Mouse (Mus musculus) MN1 (cell line): Measurements from ENCODE around the gene Me3.

Experiments
- DNase-seq: peaks from one replicate; pipeline ENCODE4 v3.0.0-alpha.2; 2016; ENCODE audit warnings: low spot score

Me3 gene

GRCm38 (mm10) chr7:89835566-89835965, 203.4 kb downstream of the Me3 start:
- DNase-seq: no peak

DNA sequence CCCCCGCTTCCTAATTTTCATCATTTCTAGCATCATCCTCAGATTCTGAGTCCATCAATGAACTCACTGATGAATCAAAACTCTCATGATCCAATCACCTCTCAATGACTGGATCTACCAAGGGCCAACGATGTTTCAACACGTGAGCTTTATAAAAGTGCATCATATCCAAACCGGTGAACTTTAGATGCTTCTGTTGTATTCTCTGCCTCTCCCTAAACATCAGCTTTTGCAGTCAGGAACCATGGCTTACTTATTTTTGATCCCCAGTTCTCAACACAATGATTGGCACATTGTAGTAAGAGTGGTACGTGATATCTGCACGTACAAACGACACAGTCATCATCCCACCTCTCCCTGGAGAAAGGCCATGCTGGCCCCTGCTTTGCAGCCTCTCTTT, 204.5 kb downstream of the Me3 start:
- no peak for DNase-seq

- no peak for DNase-seq
Measured at GRCm38 (mm10) chr7:89837841-89838240, 205.6 kb downstream of the Me3 start.

DNA sequence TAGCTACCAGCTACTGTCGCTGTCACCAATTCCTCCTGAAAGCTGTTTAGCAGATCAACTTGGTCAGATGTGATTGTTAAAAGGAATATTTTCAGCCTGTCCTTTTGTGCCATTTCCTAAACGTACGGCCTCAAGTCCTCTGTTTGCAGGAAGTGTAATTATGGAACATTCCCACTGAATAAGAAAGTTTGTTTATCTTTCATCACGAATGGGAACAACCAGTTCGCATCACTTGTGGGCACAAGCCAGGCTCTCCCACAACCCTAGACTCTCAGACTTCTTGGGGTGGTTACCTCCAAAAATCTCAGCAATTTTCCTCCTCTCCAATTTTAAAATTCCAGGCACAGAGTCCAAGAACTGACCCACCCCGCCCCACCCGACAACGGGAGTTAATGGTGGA, 207.5 kb downstream of the Me3 start:
- DNase-seq: no peak

GRCm38 (mm10) chr7:89841670-89842403, 209.6 kb downstream of the Me3 start:
- peak; percentile 50 for DNase-seq

GRCm38 (mm10) chr7:89842404-89842715, 210.2 kb downstream of the Me3 start:
- no peak for DNase-seq

- DNase-seq: no peak
Measured at GRCm38 (mm10) chr7:89843121-89843520, 210.9 kb downstream of the Me3 start.

GRCm38 (mm10) chr7:89843533-89843932, 211.3 kb downstream of the Me3 start:
- DNase-seq: no peak

GRCm38 (mm10) chr7:89845669-89846068, 213.5 kb downstream of the Me3 start:
- no peak for DNase-seq

DNA sequence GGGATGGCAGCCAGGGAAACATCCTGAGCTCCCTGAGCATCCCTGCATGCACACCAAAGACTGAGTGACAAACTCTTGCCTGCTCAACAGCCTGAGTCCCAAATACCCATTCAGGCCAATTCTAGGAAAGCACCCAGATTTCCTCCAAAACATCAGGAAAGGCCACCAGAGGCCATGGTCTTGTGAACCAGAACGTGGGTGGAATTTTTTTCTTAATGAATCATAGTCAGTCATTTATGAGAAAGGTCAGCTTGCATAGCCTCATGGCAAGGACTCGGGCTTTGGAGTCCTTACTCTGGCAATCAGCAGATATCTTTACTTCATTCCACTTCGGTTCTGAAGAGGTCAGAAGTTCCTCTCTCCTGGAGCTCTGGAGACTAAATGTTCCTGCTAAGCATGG, 218.3 kb downstream of the Me3 start:
- DNase-seq: no peak

GRCm38 (mm10) chr7:89852158-89853095, 220.2 kb downstream of the Me3 start:
- DNase-seq: no peak

DNA sequence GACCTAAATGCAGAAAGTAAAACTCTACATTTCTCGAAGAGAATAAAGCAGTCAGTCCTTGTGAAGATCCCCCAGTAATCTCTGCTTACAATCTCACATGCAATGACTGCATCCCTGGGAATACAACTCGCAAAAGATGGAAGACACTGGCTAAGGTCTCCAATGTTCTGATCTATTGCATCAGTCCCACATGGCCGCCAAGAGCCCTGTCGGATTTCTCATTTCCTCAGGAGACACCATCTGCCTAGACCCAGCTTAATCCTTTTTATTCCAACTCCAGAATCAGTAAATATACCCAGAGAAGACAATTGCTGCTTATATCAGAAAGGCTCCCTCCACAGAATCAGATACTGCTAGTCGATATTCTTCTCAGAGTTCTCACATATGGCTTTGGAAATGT, 220.9 kb downstream of the Me3 start:
- no peak for DNase-seq

GRCm38 (mm10) chr7:89855196-89855595, 223.0 kb downstream of the Me3 start:
- DNase-seq: no peak

DNA sequence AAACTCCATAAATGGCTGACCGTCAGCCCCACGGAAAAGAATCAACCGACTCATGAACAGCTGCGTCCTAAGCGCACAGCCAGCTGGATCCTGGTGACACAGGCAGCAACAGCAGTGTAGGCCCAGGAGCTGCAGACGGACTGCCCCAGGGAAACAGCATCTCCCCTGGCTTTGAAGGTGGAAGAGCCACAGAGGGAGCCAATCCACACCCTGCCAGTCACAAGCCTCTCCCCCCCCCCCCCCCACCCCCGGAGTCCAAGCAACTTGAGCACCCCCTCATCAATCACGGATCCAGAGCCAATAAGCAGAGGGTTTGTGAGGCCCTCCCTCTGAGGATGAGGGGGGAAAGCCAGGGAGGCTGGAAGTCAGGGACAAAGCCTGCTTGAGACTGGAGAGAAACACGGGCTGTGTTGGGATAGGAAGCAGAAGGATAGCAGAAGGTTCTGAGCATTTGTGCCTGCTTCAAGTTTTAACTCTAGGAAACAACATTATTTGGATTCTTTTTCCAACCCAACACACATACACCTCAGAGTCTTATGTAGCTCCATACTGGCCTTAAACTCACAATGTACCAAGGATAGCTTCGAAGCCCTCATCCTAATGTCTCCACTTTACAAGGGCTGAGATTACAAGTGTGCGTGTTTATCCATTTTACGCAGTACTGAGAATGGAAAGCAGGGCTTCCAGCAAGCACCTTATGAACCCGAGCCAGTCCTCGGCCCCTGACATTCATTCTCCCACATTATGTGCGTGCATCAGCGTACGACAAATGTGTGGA, 224.4 kb downstream of the Me3 start:
- no peak for DNase-seq

GRCm38 (mm10) chr7:89864769-89865168, 232.6 kb downstream of the Me3 start:
- DNase-seq: no peak

DNA sequence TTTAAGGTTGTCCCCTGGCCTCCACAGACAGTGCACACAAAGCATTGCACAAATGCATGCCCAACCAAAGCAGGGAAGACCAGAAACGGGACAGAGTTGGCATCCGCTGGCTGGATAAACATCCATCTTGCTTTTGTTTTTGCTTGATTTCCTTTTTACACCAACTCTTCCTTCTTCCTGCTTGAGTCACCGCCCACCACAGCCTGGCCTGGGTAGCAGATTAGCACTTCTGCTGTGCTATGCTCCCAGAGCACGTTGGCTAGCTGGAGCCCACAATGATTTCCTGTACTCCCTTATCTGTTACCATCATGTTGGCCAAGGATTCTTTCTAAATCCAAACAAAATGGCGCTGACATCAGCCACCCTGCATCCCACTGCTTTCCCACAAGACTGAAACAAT, 235.0 kb downstream of the Me3 start:
- DNase-seq: no peak

DNA sequence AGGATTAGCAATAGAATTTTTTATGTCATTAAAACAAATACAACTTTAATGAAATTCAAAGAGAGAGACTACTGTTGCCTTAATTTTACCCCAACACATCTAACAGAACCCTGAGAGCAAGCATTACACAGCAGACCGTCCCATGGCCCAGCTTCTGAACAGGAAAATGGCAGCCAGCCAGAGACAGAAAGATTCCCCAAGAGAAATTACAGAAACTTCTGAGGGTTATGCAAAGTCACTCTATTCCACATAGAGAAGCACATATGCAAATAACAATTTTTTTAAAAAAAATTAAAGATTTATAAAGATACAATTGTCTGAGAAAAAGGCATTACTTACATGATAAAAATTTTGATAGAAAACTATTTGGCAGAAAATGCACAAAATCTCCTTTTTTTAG, 247.5 kb downstream of the Me3 start:
- DNase-seq: no peak

DNA sequence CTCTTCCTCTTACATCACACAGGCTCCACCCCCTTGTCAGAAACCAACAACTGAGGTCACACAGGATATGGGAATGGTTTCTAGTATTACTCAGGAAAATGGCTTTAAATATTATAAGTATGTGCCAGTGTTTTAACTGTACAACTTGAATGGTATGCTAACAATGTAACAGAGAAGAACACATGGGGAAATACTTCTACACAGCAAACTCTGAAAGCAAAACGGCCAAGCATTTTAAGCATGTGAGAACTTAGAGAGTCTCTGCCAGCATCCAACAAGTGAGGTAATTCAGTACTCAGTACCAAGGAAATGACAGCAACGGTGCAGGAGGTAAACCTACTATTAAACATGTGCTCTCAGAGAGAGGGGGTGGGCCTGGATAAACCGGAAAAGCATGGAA, 252.4 kb downstream of the Me3 start:
- no peak for DNase-seq

- no peak for DNase-seq
Measured at GRCm38 (mm10) chr7:89891412-89891811, 259.2 kb downstream of the Me3 start.

GRCm38 (mm10) chr7:89891856-89892255, 259.7 kb downstream of the Me3 start:
- DNase-seq: no peak

DNA sequence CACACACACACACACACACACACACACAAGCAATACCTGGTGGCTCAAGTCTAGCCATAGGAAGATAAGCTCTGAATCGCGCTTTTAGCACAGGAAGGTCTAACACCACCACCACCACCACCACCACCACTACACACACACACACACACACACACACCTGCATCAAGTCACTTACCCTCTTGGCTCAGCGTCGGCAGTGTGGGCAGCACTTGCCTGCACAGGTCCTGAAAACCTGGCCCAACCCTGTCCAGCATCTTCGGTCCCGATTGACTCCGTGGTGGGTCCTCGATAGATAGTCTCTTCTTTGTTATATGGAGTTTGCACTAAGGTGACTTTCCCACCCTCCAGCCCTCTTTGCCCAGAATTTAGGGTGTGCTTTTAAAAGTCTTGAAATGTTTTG, 270.8 kb downstream of the Me3 start:
- DNase-seq: no peak

- DNase-seq: no peak
Measured at GRCm38 (mm10) chr7:89903442-89904343, 271.5 kb downstream of the Me3 start, which contains the start of gene Ccdc81. Ccdc81 (minus strand) TSS chr7:89903629.
